In genomic region chr15:86101585-86101984, GRCm38 (mm10) we compare ENCODE assay signal across 23 mouse cellular contexts. TPM values are rescaled to one million over a fixed set of nuclear protein-coding genes. Genes with fewer than 3 reads are reported as not detected.
DNase-seq lines count a peak whose midpoint lies in the region; ATAC-seq lines count a peak whose summit lies in the region.
"Had no signal": no experiment of that assay in that cellular context is flagged by ENCODE, and none has a peak within 500 bp of the region (broad histone marks: within the 10 kb centered on the region; RNA-seq: fewer than 3 reads in every experiment).

No protein-coding gene starts in this region.

- peaks cover 8% of the 10 kb centered on the region for H3K4me1 ChIP-seq in forebrain, embryonic 12.5 days
- 0 out of 2 replicates have a peak, but pooled peaks cover 3% of the 10 kb centered on the region for H3K4me1 ChIP-seq in forebrain, embryonic 16.5 days (replicated peaks; ENCODE audit: control insufficient read depth, insufficient read depth, low read length)
- H3K4me1 ChIP-seq in liver, embryonic 12.5 days = peaks cover 47% of the 10 kb centered on the region
- peaks cover 35% of the 10 kb centered on the region for H3K4me1 ChIP-seq in liver, embryonic 16.5 days (ENCODE audit: control insufficient read depth, low read depth, low read length)
- H3K4me1 ChIP-seq: embryonic facial prominence, embryonic 12.5 days; embryonic facial prominence, embryonic 15.5 days; forebrain, embryonic 15.5 days; intestine, embryonic 15.5 days had no signal

- no peak overlapping the region for H3K27ac ChIP-seq in forebrain, embryonic 12.5 days
- H3K27ac ChIP-seq in forebrain, embryonic 16.5 days (ENCODE audit: low read length) = no peak overlapping the region
- 0 out of 2 replicates have a peak overlapping the region, but pooled peaks have one; percentile 4 for H3K27ac ChIP-seq in liver, embryonic 12.5 days
- H3K27ac ChIP-seq in liver, embryonic 16.5 days (ENCODE audit: low read length) = 0 out of 2 replicates have a peak overlapping the region, but pooled peaks have one; percentile 16
- H3K27ac ChIP-seq: embryonic facial prominence, embryonic 12.5 days; embryonic facial prominence, embryonic 15.5 days; forebrain, embryonic 15.5 days; heart, embryonic 15.5 days; hindbrain, embryonic 13.5 days; intestine, embryonic 15.5 days had no signal

- H3K36me3 ChIP-seq in forebrain, embryonic 12.5 days (replicated peaks) = peaks cover 28% of the 10 kb centered on the region
- H3K36me3 ChIP-seq in forebrain, embryonic 16.5 days (ENCODE audit: control insufficient read depth, insufficient read depth) = peaks cover 8% of the 10 kb centered on the region; the same call in 1 of the 2 replicates
- H3K36me3 ChIP-seq in liver, embryonic 12.5 days = peaks cover 40% of the 10 kb centered on the region
- no peaks in the 10 kb centered on the region for H3K36me3 ChIP-seq in liver, embryonic 16.5 days (ENCODE audit: control insufficient read depth, insufficient read depth)
- H3K36me3 ChIP-seq: intestine, embryonic 15.5 days had no signal

- no peak overlapping the region for H3K4me2 ChIP-seq in forebrain, embryonic 12.5 days
- H3K4me2 ChIP-seq in forebrain, embryonic 16.5 days (ENCODE audit: low read length) = no peak overlapping the region
- no peak overlapping the region for H3K4me2 ChIP-seq in liver, embryonic 12.5 days
- H3K4me2 ChIP-seq in liver, embryonic 16.5 days (ENCODE audit: low read depth, low read length) = no peak overlapping the region
- H3K4me2 ChIP-seq: embryonic facial prominence, embryonic 12.5 days; embryonic facial prominence, embryonic 15.5 days; forebrain, embryonic 15.5 days; heart, embryonic 12.5 days; heart, embryonic 15.5 days; hindbrain, embryonic 13.5 days; intestine, embryonic 15.5 days had no signal

- no peaks in the 10 kb centered on the region for H3K27me3 ChIP-seq in forebrain, embryonic 12.5 days
- no peaks in the 10 kb centered on the region for H3K27me3 ChIP-seq in forebrain, embryonic 16.5 days (replicated peaks; ENCODE audit: control insufficient read depth, insufficient read depth, low read length)
- H3K27me3 ChIP-seq in liver, embryonic 12.5 days (replicated peaks) = no peaks in the 10 kb centered on the region
- no peaks in the 10 kb centered on the region for H3K27me3 ChIP-seq in liver, embryonic 16.5 days (ENCODE audit: control insufficient read depth, insufficient read depth, low read depth, low read length)
- H3K27me3 ChIP-seq: embryonic facial prominence, embryonic 12.5 days; embryonic facial prominence, embryonic 15.5 days; forebrain, embryonic 15.5 days; heart, embryonic 12.5 days; heart, embryonic 15.5 days; hindbrain, embryonic 13.5 days; intestine, embryonic 15.5 days had no signal

- DNase-seq in liver = no peak
- DNase-seq in adrenal gland, adult 8-10 months = no peak
- DNase-seq: adrenal gland, adult 2 months; adrenal gland, postnatal 25 days; cerebellum, adult 8-10 months; gastrocnemius, postnatal 10 days; gastrocnemius, postnatal 36 days; heart, postnatal 10 days; heart, postnatal 36 days had no signal

- H3K4me3 ChIP-seq in forebrain, embryonic 12.5 days (replicated peaks) = no peak overlapping the region
- H3K4me3 ChIP-seq in forebrain, embryonic 16.5 days (replicated peaks; ENCODE audit: low read length) = no peak overlapping the region
- H3K4me3 ChIP-seq in liver, embryonic 12.5 days = no peak overlapping the region
- H3K4me3 ChIP-seq in liver, embryonic 16.5 days (ENCODE audit: low read depth, low read length) = no peak overlapping the region
- H3K4me3 ChIP-seq: embryonic facial prominence, embryonic 12.5 days; embryonic facial prominence, embryonic 15.5 days; forebrain, embryonic 15.5 days; heart, embryonic 12.5 days; heart, embryonic 15.5 days; hindbrain, embryonic 10.5 days; hindbrain, embryonic 13.5 days; intestine, embryonic 15.5 days had no signal

- H3K9me3 ChIP-seq in forebrain, embryonic 12.5 days = no peaks in the 10 kb centered on the region
- H3K9me3 ChIP-seq in forebrain, embryonic 16.5 days (ENCODE audit: control insufficient read depth, low read length) = no peaks in the 10 kb centered on the region
- H3K9me3 ChIP-seq in liver, embryonic 12.5 days (replicated peaks) = no peaks in the 10 kb centered on the region
- H3K9me3 ChIP-seq in liver, embryonic 16.5 days (replicated peaks; ENCODE audit: control insufficient read depth, low read length) = no peaks in the 10 kb centered on the region
- H3K9me3 ChIP-seq: embryonic facial prominence, embryonic 12.5 days; embryonic facial prominence, embryonic 15.5 days; forebrain, embryonic 15.5 days; heart, embryonic 12.5 days; heart, embryonic 15.5 days; hindbrain, embryonic 10.5 days; hindbrain, embryonic 13.5 days; intestine, embryonic 15.5 days had no signal

- H3K9ac ChIP-seq in forebrain, embryonic 12.5 days = peak overlapping the region; percentile 25
- no peak overlapping the region for H3K9ac ChIP-seq in forebrain, embryonic 16.5 days (replicated peaks; ENCODE audit: low read depth, low read length)
- H3K9ac ChIP-seq in liver, embryonic 12.5 days = no peak overlapping the region
- no peak overlapping the region for H3K9ac ChIP-seq in liver, embryonic 16.5 days (ENCODE audit: low read depth, low read length)
- H3K9ac ChIP-seq: embryonic facial prominence, embryonic 12.5 days; embryonic facial prominence, embryonic 15.5 days; forebrain, embryonic 15.5 days; heart, embryonic 12.5 days; heart, embryonic 15.5 days; hindbrain, embryonic 13.5 days; intestine, embryonic 15.5 days had no signal

- no peak for ATAC-seq in forebrain, embryonic 12.5 days (ENCODE audit: low FRiP score)
- no peak for ATAC-seq in forebrain, embryonic 16.5 days
- ATAC-seq in liver, embryonic 12.5 days = no peak
- ATAC-seq in liver, embryonic 16.5 days (ENCODE audit: low read depth) = no peak
- ATAC-seq: CD4-positive, CD25-positive, alpha-beta regulatory T cell, adult 4 months; forebrain, embryonic 15.5 days; hindbrain, embryonic 16.5 days; intestine, embryonic 15.5 days had no signal

- 87% methylated on average over 9 of the region's 9 CpGs for WGBS in forebrain, embryonic 12.5 days
- WGBS in forebrain, embryonic 16.5 days = 81% methylated on average over 9 of the region's 9 CpGs
- WGBS in liver, embryonic 12.5 days (ENCODE audit: insufficient replicate concordance) = 88% methylated on average over 9 of the region's 9 CpGs
- 81% methylated on average over 9 of the region's 9 CpGs for WGBS in liver, embryonic 16.5 days (ENCODE audit: insufficient replicate concordance)

RNA-seq across cellular contexts. Expression of gene Gramd4, which starts 44.1 kb away (rescaled TPM):
- polyA plus RNA-seq in forebrain, embryonic 12.5 days (2016; fragmentation: Nextera tagmentation; extraction: Ambion mirVana) = 33.4 and 36.6 TPM in 2 replicates
- 56.8 and 57.8 TPM in 2 replicates for polyA plus RNA-seq in forebrain, embryonic 16.5 days (2015; fragmentation: Nextera tagmentation; extraction: Ambion mirVana)
- 14.4 and 15.1 TPM in 2 replicates for polyA plus RNA-seq in liver, embryonic 12.5 days (2016; fragmentation: Nextera tagmentation; extraction: Ambion mirVana)
- 3.4 and 3.5 TPM in 2 replicates for polyA plus RNA-seq in liver, embryonic 16.5 days (2015; fragmentation: Nextera tagmentation; extraction: Ambion mirVana)
- total RNA-seq in adrenal gland, adult 8-10 months (2022) = 10 to 100 TPM; 15.4 to 22.2 (median 17.5) TPM

Comparison
In these comparisons a context has a peak if more than half of its experiments do, and no peak if none do; other contexts are left out.
1. H3K27ac ChIP-seq: peak in liver, embryonic 12.5 days (single experiment) and liver, embryonic 16.5 days (single experiment); none in forebrain, embryonic 12.5 days (single experiment) and forebrain, embryonic 16.5 days (single experiment).